In genomic region chr12:112665881-112666544, GRCm38 (mm10) we compare ENCODE assay signal across 11 mouse cellular contexts. TPM values are rescaled to one million over a fixed set of nuclear protein-coding genes. Genes with fewer than 3 reads are reported as not detected.
A peak's percentile ranks its signal among the peaks of the same experiment; 100 is the strongest.
DNase-seq lines count a peak whose midpoint lies in the region; ATAC-seq lines count a peak whose summit lies in the region.
"Had no signal": no experiment of that assay in that cellular context is flagged by ENCODE, and none has a peak within 500 bp of the region (broad histone marks: within the 10 kb centered on the region; RNA-seq: fewer than 3 reads in every experiment).

No protein-coding gene starts in this region.

- no peak overlapping the region for H3K4me2 ChIP-seq in kidney, embryonic 14.5 days (replicated peaks; ENCODE audit: low read depth, low read length)
- no peak overlapping the region; the same call in 1 of the 2 replicates for H3K4me2 ChIP-seq in embryonic facial prominence, embryonic 15.5 days (replicated peaks)
- H3K4me2 ChIP-seq in midbrain, embryonic 15.5 days, result peak overlapping the region; percentile 6; the same call in 1 of the 2 replicates

- no peak overlapping the region for H3K4me3 ChIP-seq in kidney, embryonic 14.5 days (ENCODE audit: low read length)
- no peak overlapping the region for H3K4me3 ChIP-seq in embryonic facial prominence, embryonic 15.5 days (replicated peaks)
- H3K4me3 ChIP-seq in hindbrain, embryonic 10.5 days, result peak overlapping the region; percentile 3; the same call in 1 of the 2 replicates
- no peak overlapping the region for H3K4me3 ChIP-seq in midbrain, embryonic 15.5 days

- no peaks in the 10 kb centered on the region for H3K27me3 ChIP-seq in kidney, embryonic 14.5 days (ENCODE audit: control insufficient read depth, insufficient read depth, low read length)
- H3K27me3 ChIP-seq in embryonic facial prominence, embryonic 15.5 days, result no peaks in the 10 kb centered on the region
- no peaks in the 10 kb centered on the region for H3K27me3 ChIP-seq in hindbrain, embryonic 10.5 days (ENCODE audit: insufficient read depth, poor library complexity, severe bottlenecking)
- no peaks in the 10 kb centered on the region for H3K27me3 ChIP-seq in midbrain, embryonic 15.5 days (replicated peaks)
- H3K27me3 ChIP-seq: CH12.LX had no signal

- 88% methylated on average over 9 of the region's 9 CpGs for WGBS in kidney, embryonic 14.5 days
- WGBS in embryonic facial prominence, embryonic 15.5 days, result 84% methylated on average over 9 of the region's 9 CpGs
- 90% methylated on average over 9 of the region's 9 CpGs for WGBS in hindbrain, embryonic 10.5 days
- WGBS in midbrain, embryonic 15.5 days, result 85% methylated on average over 9 of the region's 9 CpGs

- no peaks in the 10 kb centered on the region for H3K9me3 ChIP-seq in kidney, embryonic 14.5 days (ENCODE audit: control insufficient read depth, low read length)
- no peaks in the 10 kb centered on the region for H3K9me3 ChIP-seq in embryonic facial prominence, embryonic 15.5 days (replicated peaks)
- no peaks in the 10 kb centered on the region for H3K9me3 ChIP-seq in hindbrain, embryonic 10.5 days
- H3K9me3 ChIP-seq in midbrain, embryonic 15.5 days, result no peaks in the 10 kb centered on the region

- H3K27ac ChIP-seq in kidney, embryonic 14.5 days (ENCODE audit: low read depth, low read length), result no peak overlapping the region
- peak overlapping the region; percentile 55; the same call in 1 of the 2 replicates for H3K27ac ChIP-seq in embryonic facial prominence, embryonic 15.5 days (replicated peaks)
- peak overlapping the region; percentile 89 for H3K27ac ChIP-seq in hindbrain, embryonic 10.5 days
- H3K27ac ChIP-seq in midbrain, embryonic 15.5 days, result peak overlapping the region; percentile 76

- H3K4me1 ChIP-seq in kidney, embryonic 14.5 days (ENCODE audit: control insufficient read depth, insufficient read depth, low read length), result peaks cover 75% of the 10 kb centered on the region
- H3K4me1 ChIP-seq in embryonic facial prominence, embryonic 15.5 days, result peaks cover 92% of the 10 kb centered on the region
- H3K4me1 ChIP-seq in hindbrain, embryonic 10.5 days (replicated peaks), result peaks cover 87% of the 10 kb centered on the region
- peaks cover 83% of the 10 kb centered on the region for H3K4me1 ChIP-seq in midbrain, embryonic 15.5 days

- peaks cover 88% of the 10 kb centered on the region for H3K36me3 ChIP-seq in kidney, embryonic 14.5 days (ENCODE audit: control insufficient read depth, insufficient read depth, low read length)
- H3K36me3 ChIP-seq in embryonic facial prominence, embryonic 15.5 days, result peaks cover 73% of the 10 kb centered on the region
- peaks cover 100% of the 10 kb centered on the region for H3K36me3 ChIP-seq in hindbrain, embryonic 10.5 days
- peaks cover 10% of the 10 kb centered on the region; the same call in 1 of the 2 replicates for H3K36me3 ChIP-seq in midbrain, embryonic 15.5 days (replicated peaks)

- no peak for ATAC-seq in kidney, embryonic 14.5 days (ENCODE audit: low FRiP score, low TSS enrichment)
- no peak for ATAC-seq in embryonic facial prominence, embryonic 15.5 days (ENCODE audit: insufficient number of reproducible peaks, low FRiP score, low TSS enrichment, low read depth)
- no peak for ATAC-seq in midbrain, embryonic 15.5 days (replicated peaks)
- ATAC-seq: activated CD4-positive, CD25-positive, alpha-beta regulatory T cell, adult 4 months had no signal

- H3K9ac ChIP-seq in kidney, embryonic 14.5 days (ENCODE audit: low read depth, low read length), result 0 out of 2 replicates have a peak overlapping the region, but pooled peaks have one; percentile 23
- no peak overlapping the region for H3K9ac ChIP-seq in embryonic facial prominence, embryonic 15.5 days
- H3K9ac ChIP-seq in midbrain, embryonic 15.5 days, result no peak overlapping the region; the same call in 1 of the 2 replicates

- no peak for DNase-seq in kidney, postnatal 25 days
- DNase-seq in hindbrain, embryonic 10.5 days (ENCODE audit: low spot score), result no peak
- no peak for DNase-seq in ovary, postnatal 36 days (ENCODE audit: low spot score)
- no peak for DNase-seq in spleen, postnatal 4 days (ENCODE audit: low spot score in 2 of 2)
- no peak for DNase-seq in gastrocnemius, postnatal 10 days
- DNase-seq: cerebellum, adult 11-12 months had no signal

RNA-seq across cellular contexts. Expression of gene Akt1, which starts 8.7 kb away (rescaled TPM):
- 50.8 and 58.5 TPM in 2 replicates for polyA plus RNA-seq in kidney, embryonic 14.5 days (2014; fragmentation: Nextera tagmentation; extraction: Ambion mirVana)
- 84.9 and 112 TPM in 2 replicates for polyA plus RNA-seq in embryonic facial prominence, embryonic 15.5 days (2015; fragmentation: Nextera tagmentation; extraction: Ambion mirVana)
- polyA plus RNA-seq in hindbrain, embryonic 10.5 days (2016; fragmentation: Nextera tagmentation; extraction: Ambion mirVana), result 50.9 and 56.8 TPM in 2 replicates
- polyA plus RNA-seq in midbrain, embryonic 15.5 days (2015; fragmentation: Nextera tagmentation; extraction: Ambion mirVana), result 139 and 162 TPM in 2 replicates
- total RNA-seq in gastrocnemius, postnatal 10 days (2021), result 100 to 1,000 TPM; 133 to 142 TPM

RNA-seq across cellular contexts. Expression of gene Zbtb42, which starts 12.6 kb away (rescaled TPM):
- polyA plus RNA-seq in kidney, embryonic 14.5 days (2014; fragmentation: Nextera tagmentation; extraction: Ambion mirVana), result 3.8 and 5.7 TPM in 2 replicates
- polyA plus RNA-seq in embryonic facial prominence, embryonic 15.5 days (2015; fragmentation: Nextera tagmentation; extraction: Ambion mirVana), result 4.8 and 5.6 TPM in 2 replicates
- polyA plus RNA-seq in hindbrain, embryonic 10.5 days (2016; fragmentation: Nextera tagmentation; extraction: Ambion mirVana), result 7.1 and 10.9 TPM in 2 replicates
- 1.9 and 2.5 TPM in 2 replicates for polyA plus RNA-seq in midbrain, embryonic 15.5 days (2015; fragmentation: Nextera tagmentation; extraction: Ambion mirVana)
- total RNA-seq in gastrocnemius, postnatal 10 days (2021), result 1 to 10 TPM; 1.8 to 2.1 TPM

RNA-seq across cellular contexts. Expression of gene Siva1, which starts 21.5 kb away (rescaled TPM):
- polyA plus RNA-seq in kidney, embryonic 14.5 days (2014; fragmentation: Nextera tagmentation; extraction: Ambion mirVana), result 314 and 362 TPM in 2 replicates
- 196 and 219 TPM in 2 replicates for polyA plus RNA-seq in embryonic facial prominence, embryonic 15.5 days (2015; fragmentation: Nextera tagmentation; extraction: Ambion mirVana)
- polyA plus RNA-seq in hindbrain, embryonic 10.5 days (2016; fragmentation: Nextera tagmentation; extraction: Ambion mirVana), result 281 and 334 TPM in 2 replicates
- polyA plus RNA-seq in midbrain, embryonic 15.5 days (2015; fragmentation: Nextera tagmentation; extraction: Ambion mirVana), result 51.2 and 59.2 TPM in 2 replicates
- total RNA-seq in gastrocnemius, postnatal 10 days (2021), result 10 to 100 TPM; 27.2 to 28.1 TPM

RNA-seq across cellular contexts. Expression of gene Adssl1, which starts 46.2 kb away (rescaled TPM):
- polyA plus RNA-seq in kidney, embryonic 14.5 days (2014; fragmentation: Nextera tagmentation; extraction: Ambion mirVana), result 8.0 and 9.3 TPM in 2 replicates
- 12.4 and 17.5 TPM in 2 replicates for polyA plus RNA-seq in embryonic facial prominence, embryonic 15.5 days (2015; fragmentation: Nextera tagmentation; extraction: Ambion mirVana)
- 3.7 and 5.5 TPM in 2 replicates for polyA plus RNA-seq in hindbrain, embryonic 10.5 days (2016; fragmentation: Nextera tagmentation; extraction: Ambion mirVana)
- polyA plus RNA-seq in midbrain, embryonic 15.5 days (2015; fragmentation: Nextera tagmentation; extraction: Ambion mirVana), result 3.1 and 3.6 TPM in 2 replicates
- total RNA-seq in gastrocnemius, postnatal 10 days (2021), result 100 to 1,000 TPM; 340 to 358 TPM

RNA-seq across cellular contexts. Expression of gene Cep170b, which starts 54.2 kb away (rescaled TPM):
- polyA plus RNA-seq in kidney, embryonic 14.5 days (2014; fragmentation: Nextera tagmentation; extraction: Ambion mirVana), result 11.5 and 15.1 TPM in 2 replicates
- polyA plus RNA-seq in embryonic facial prominence, embryonic 15.5 days (2015; fragmentation: Nextera tagmentation; extraction: Ambion mirVana), result 25.0 and 28.4 TPM in 2 replicates
- 6.7 and 8.7 TPM in 2 replicates for polyA plus RNA-seq in hindbrain, embryonic 10.5 days (2016; fragmentation: Nextera tagmentation; extraction: Ambion mirVana)
- polyA plus RNA-seq in midbrain, embryonic 15.5 days (2015; fragmentation: Nextera tagmentation; extraction: Ambion mirVana), result 51.0 and 53.7 TPM in 2 replicates
- 10 to 100 TPM; 11.2 to 12.6 TPM for total RNA-seq in gastrocnemius, postnatal 10 days (2021)
